Mouse (Mus musculus) erythroid progenitor cell, adult 5-6 weeks (primary cell): ENCODE measurements around the gene Cpm. TPM values are rescaled to one million over a fixed set of nuclear protein-coding genes. Genes with fewer than 3 reads are reported as not detected.

Experiments used
- ATAC-seq: replicated peaks from 2 replicates; pipeline ENCODE4 v1.8.0; 2016; ENCODE audit warnings: moderate number of reproducible peaks, mild to moderate bottlenecking, moderate TSS enrichment, inconsistent platforms; ENCODE audit not compliant: poor library complexity, low FRiP score, severe bottlenecking
- total RNA-seq, 2 experiments: library from RNA; stranded (forward) in 1 of 2; stranded (reverse) in 1 of 2; fragments of 150-400 nt in 1 of 2; fragments of 186-747, 209-891 nt in 1 of 2; gene quantifications; 2 replicates each; pipeline versions ENCODE4 v1.2.3 to v1.2.4; 2015 to 2017; ENCODE audit warnings: low replicate concordance in 2 of 2

Cpm gene
- total RNA-seq, 2 experiments from 2014 or later: 5.4 to 9.6 TPM

DNA sequence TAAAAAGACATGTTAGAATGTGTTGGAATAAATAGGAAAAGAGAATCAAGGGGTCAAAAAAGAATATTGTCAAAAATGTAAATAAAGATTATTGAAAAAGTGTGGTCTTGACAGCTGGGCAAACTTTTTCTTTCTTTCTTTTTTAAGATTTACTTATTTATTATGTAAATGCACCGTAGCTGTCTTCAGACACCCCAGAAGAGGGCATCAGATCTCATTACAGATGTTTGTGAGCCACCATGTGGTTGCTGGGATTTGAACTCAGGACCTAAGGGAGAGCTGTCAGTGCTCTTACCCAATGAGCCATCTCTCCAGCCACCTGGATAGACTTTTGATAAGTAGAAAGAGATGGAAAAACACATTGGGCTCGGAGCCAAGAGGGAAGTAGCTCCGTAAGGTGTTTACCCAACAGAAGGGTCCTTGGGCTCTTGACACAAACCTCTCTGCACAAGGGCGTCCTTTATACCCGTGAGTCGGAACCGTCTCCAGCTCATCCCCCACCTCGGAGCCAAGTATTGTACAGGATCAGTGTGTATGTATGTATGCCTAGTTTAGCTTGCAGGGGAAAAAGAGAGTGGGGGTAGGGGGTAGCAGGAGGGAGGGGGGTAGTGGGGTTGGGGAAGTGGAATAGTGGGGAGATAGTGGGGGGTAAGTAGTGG lies 24.5 kb upstream of the Cpm start:
- ATAC-seq: no peak

DNA sequence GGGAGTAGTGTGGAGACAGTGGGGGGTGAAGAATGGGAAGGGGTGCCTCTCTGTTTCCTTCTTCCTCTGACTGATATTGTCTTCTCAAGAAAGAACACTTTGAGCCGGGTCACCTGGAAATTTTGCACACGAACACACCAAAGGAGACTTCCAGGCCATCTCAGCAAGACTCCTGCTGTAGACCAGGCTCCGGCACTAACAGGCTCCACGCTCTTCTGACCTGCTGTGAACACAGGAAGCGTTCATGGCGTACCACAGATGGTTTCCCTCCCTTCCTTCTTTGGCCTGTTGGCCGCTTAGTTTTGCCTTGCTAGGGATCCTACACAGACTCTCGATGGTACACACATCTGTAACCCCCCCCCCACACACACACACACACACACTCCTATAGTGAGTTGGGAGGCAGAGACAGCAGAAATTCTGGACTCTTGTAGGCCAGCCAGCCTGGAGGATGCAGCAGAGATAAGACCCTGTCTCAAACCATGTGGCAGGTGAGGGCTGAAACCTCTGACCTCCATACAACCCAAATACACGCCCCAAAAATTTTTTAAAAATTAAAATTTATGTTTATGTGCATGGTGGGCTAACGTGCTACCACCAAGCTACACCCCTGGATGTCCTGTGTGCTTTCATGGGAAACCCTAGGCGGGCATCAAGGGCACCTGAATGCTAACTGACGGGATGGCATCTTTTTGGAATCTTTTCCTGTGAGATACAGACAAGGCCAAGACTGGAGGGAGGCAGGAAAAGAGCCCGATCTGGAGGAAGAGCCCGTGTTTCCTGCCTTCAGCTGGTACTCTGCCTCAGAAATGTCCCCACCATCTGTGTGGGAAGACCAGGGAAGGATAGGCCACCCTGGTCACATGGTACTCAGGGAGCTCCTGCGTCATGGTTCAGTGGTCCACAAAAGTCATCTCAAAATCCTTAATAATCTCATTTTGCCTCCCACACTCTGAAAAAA lies 23.7 kb upstream of the Cpm start:
- ATAC-seq: no peak

DNA sequence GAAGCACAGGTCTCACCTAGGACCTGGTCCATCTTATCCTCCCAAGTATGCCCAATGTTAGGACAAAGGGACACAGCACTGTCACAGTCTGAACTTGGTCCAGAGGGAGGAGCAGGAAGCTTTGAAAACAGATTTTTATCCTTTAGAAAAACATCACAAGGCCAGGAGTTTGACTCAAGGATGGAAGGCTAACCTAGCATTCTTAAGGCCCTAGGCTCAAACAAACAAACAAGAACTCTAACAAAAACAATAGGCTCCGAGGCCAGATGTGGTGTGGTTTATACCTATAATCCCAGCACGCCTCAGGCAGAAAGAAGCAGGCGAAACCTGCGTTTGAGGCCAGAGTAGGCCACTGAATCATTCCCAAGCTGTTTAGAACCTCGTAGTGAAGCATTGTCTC lies 22.9 kb upstream of the Cpm start:
- no peak for ATAC-seq

DNA sequence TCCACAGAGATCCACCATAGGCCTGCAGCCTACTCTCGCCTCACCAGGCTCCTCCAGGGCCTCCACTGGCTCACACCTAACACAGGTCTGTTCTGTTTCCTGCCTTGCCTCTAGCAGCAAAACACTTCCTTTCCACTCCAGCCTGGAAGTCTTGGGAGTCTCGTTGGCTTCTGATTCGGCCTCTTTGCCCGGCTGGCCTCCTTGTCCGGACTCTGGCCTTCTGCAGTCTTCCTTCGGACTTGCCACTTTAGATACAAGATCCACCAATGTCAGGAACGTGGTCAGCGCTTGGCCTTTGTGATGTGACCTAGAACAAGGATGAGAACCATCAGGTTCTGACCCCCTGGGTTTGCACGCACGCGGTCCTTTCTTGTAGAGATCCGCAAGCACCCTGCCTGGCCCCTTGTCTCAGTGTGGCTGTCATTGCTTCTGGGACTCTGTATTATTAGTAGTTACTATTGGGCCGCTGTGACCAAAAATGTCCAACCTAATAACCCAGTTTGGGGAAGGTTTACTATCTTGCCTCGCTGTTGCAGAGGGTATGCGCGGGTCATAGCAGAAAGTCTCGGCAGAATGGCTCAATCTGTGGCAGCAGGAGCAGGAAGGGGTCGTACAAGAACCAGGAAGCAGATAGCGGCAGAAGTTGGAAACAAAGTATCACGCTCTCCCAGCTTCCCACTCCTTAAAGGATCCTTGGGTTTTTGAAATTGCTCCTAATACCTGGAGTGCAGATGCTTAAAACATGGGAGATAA lies 22.1 kb upstream of the Cpm start:
- ATAC-seq: no peak

DNA sequence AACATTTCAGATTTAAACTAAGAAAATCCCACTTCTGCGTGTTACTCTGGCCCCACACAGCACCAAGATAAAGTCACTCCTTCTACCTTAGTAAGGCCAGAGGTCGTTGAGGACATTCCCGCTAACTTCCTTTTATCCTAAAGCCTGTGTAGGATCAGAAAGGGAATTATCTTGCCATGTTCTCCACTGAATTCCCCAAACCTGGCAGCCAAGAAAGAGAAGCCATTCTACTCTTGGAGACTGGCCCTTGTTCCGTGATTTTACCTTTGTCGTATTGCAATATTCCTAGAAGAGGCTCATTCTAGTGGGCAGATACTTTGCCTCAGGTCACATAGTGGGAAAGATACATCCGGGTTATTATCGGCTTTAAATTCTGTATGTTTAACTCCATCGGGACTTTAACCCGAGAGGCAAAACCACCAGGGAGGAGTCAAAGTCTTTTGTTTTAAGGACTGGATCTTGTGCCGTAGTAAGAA lies 21.5 kb upstream of the Cpm start:
- no peak for ATAC-seq

DNA sequence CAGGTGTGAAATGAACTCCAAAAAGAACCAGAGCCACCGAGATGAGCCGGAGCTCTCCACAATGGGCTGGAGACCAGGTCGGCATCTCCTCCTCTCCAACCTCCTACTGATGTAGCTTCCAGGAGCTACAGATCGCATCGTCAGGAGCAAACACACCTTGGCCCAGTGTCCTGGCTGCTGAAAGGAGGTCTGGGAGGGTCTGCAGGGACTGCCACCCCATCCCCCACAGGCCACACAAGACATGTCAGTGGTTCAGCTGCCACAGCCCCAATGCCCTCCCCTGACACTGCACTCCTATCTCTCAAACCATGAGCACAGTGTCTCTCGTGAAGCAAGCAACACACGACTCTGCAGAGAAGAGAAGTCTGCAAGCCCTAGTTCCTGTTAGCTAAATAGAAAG lies 20.8 kb upstream of the Cpm start:
- no peak for ATAC-seq

DNA sequence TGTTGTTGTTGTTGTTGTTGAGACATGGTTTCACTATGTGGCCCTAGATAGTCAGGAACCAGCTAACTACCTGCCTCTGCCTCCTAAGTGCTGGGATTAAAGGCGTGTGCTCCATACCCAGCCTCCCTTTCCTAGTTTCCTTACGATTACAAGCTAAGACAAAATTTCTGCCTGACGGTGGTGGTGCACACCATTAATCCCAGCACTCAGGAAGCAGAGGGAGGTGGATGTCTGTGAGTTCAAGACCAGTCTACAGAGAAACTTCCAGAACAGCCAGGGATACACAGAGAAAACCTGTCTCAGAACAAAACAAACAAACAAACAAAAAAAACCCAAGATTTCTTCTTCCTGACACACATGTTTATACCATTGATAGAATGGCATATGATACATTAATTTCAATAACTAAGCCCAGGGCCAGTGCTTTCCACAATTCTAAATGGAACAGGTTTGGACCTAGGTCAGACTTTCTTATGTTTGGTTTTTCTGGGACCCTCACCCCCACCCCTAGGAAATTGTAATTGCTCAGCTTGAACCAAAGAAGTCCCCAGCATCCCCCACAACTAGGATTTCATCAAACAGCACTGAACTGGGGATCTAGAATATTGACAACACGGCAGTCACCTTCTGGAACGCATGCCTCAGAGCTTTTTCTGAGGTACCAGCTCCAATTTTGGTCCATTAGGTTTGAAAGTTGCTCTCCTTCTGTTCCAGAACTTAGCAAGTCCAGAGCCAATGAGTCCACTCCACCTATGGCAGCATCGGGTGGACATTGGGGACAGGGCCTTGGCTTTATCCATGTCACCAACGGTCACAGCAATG lies 20.1 kb upstream of the Cpm start:
- no peak for ATAC-seq

DNA sequence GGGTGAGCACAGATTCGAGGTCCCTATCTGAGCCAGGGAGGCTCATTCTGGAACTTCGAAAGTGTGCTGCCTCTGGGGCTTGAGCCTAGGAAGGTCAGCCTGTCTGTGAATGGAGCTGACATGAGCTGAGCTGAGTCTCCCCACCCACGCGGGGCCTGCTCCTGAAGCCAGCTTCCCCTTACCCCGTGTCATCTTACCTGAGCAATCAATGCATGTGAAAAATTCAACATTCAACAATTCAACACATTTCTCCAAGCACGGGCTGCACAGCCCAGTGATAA lies 19.6 kb upstream of the Cpm start:
- no peak for ATAC-seq

DNA sequence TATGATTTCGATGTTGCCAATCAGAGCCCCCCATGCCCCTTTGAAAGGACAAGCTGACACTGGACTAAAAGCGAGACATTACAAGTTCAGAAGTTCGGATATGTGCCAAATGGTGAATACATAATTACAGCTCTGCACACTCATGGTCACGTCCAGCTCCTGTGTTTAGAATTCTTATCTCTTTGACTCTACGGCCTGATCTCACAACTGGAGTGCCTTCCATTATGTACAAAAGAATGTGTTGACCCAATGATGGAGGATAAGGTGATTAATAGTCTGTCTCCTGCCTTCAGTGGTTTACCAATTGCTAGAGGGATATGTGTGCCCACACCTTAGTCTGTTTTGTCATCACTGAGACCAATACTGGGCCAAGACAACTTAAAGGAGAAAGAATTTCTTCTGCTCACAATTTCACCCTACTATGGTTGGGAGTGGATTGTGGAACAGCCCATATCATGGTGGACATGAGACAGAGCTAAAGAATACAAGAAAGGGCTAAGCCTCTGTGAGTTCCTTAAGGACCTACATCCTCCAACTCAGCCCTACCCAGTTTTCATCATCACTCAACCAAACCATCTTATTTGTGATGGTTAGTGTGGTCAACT lies 19.0 kb upstream of the Cpm start:
- no peak for ATAC-seq

DNA sequence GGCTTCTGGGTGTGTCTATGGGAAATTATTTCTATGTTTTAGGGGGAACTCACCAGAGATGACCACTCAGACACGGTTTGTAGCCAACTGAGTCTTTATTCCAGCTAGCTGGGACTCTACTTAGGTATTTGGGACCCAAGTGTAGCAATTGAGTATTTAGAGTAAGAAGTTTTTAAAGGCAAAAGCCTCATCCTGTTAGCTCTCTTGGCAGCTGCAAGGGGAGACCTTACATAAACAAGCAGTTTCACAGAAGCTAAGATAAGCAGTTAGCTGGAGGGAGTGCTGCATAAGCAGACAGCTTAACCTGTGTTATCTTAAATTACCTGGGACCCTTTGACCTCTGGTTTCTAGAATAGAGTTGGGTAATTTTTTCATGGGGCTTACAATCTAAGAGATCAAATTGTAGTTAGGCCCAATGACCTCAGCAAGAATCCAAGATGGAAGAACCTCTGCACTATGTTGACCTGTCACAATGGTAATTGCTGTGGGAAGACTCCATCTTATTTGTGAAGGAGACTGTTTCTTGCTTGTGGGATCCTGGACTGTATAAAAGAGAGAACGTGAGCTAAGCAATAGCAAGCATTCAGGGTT lies 18.4 kb upstream of the Cpm start:
- ATAC-seq: no peak

DNA sequence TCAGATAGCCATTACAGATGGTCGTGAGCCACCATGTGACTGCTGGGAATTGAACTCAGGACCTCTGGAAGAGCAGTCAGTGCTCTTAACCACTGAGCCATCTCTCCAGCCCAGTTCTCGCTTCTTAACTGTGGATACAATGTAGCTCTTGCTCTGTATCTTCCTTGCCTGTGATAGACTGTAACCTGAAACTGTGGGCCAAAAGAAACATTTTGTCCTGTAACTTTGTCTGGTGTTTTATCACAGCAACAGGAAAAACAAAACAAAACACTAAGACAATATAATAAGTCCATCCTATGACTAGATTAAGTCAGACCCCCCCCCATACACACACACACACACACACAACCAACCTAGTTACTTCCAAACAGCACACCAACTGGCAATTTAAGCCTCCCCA lies 17.8 kb upstream of the Cpm start:
- ATAC-seq: no peak

DNA sequence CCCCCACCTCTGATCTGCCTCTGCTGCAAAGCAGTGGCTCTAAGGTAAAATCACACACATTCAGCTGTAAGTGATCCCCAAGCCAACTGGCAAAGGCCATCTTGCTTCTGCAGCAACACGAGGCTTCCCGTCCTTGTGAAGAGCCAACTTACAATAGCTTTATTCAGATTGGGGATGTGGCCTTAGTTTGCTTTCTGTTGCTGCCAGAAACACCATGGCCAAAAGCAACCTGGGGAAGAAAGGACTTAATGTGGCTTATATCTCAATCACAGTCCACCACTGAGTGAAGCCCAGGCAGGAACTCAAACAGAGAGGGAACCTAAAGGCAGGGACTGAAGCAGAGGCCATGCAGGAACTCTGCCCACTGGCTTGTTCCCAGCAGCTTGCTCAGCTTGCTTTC lies 17.3 kb upstream of the Cpm start:
- ATAC-seq: no peak

DNA sequence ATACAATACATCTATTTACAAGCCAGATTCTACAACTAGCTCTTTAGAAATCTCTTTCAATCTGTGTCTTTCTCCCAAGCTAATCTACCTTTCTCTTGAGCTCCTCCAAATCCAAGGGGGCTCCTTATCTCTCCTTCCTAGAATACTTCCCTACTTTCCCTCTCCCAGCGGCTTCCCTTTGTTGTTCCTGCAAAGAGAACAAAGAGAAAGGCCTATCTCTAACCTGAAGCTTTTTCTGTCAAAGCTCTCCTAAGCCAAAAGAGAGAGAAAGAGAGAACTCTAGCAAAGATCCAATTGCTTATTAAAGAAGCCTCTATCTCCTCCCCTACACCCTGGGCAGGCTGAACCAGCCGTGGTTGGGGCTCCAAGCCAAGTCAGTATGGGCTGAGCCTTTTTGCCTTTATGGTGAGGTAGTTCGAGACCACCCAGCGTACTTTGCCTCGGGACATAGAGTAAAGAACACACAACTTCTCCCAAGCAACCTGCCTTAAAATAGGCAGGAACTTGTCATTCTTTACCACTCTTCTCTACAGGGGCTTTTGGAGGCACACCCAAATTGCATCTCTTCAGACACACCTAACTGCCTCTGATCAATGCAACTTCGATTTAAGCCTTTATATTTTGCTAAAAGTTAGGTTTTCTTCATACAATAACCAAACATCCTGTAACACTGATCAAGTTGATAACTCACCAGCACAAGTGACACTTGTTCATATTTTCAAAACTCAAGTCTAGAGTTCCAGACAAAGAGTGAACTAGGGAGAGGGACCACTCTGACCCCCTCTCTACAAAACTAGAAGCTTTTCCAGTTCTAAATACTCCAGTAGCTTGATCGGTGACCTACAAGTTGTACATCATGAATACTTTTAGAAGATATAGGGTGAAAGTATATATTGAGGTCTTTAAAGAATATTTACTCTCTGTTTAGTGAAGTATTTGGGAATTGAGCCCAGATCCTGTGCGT lies 16.4 kb upstream of the Cpm start:
- no peak for ATAC-seq

DNA sequence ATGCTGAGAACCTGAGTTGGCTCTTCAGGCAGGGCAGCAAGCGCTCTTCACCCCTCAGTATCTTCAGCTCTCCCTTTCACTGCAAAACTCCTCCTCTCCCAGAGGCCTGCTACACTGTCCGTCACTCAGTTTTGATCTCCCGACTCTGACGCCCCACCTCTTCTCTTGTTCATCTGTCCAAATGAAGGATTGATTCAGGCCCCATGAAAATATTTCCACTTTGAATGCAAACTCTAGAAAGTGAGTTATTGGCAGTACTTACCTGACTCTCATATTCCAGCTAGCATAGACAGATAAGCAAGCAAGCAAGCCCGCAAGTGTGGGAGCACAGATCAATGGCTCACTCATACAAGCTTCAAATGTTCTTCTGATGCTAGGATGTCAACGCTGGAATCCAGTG lies 15.3 kb upstream of the Cpm start:
- no peak for ATAC-seq

DNA sequence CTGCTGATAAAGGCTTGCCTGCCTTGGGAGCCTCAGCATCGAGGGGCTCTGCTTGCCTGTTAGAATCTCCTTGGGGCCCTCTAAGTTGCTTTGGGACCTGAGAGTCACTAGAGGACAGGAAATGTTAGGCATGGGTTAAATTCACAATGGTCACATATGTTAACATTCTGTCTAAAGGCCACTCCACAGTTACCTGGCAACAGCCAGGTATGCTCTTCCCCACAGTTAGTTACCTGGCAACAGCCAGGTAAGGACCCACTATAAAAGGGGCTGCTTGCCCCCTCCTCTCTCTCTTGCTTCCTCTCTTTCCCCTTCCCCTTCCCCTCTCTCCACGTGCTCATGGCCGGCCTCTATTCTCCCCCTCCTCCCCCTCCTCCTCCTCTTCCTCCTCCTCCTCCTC lies 14.9 kb upstream of the Cpm start:
- ATAC-seq: no peak

DNA sequence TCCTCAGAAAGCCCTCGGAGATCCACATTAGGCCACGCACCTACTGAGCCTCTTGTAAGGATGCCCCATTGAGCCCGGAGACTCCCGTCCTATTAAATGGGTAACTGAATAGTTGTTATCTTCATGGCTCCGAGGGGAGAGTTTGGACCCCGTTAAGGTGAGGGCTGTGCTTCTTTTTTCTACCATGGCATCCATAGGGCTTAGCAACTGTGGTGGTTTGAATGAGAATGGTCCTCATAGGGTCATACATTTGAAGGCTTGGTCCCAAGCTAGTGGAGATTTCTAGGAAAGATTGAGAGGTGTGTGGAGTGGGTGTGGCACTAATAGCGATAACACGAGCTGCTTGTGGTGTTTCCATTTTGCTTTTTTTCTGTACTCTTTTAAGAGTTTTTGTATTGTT lies 14.1 kb upstream of the Cpm start:
- ATAC-seq: no peak

DNA sequence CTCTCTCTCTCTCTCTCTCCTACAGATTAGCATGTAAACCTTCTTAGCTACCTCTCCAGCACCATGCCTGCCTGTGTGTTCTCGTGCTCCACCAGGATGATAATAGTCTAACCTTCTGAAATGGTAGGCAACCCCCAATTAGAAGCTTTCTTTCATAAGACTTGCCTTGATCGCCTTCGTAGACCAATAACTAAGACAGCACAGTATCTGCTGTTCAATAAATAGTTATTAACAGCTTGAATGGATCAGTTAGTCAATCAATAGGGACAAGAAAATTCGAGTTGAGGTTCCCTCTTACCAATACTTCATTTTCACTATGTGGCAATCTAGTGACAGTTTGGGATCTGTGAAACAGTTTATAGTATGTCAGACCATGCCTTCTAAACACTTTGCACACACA lies 13.6 kb upstream of the Cpm start:
- ATAC-seq: no peak

DNA sequence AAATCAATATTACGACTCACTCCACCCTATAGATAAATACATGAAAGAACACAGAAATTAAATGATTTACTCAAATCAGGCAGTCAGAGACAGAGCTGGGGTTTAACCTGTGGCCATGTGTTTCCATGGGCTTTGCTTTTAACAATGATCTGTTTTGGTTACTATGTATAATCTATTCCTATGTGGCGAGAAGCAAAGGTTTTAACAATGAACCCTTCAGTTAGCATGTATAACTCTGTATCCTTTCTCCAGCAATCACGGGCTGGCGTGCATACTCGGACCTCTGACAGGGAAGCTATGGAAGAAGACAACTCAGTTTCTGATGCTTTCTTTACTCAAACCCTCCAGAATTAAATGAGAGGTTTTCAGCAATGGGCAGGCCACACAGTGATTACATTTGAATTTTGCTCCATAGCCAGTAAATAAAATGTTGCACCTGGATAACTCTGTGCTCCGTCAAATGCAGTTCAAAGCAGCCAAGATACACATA lies 13.1 kb upstream of the Cpm start:
- ATAC-seq: no peak
